Mouse (Mus musculus): ENCODE measurements at regions not wholly inside any gene's neighbourhood (a gene's known extent, or its start where the extent isn't known, plus 50 kb on each side); places are given as distances from the start of the nearest gene placed in this dataset.

GRCm38 (mm10) chr7:40211956-40212355 lies 686.2 kb upstream of the Vstm2b start:
- ATAC-seq = no peak
- H3K4me1 ChIP-seq (ENCODE audit: insufficient read depth) = no peaks in the 10 kb centered on the region
- no peaks in the 10 kb centered on the region for H3K36me3 ChIP-seq (ENCODE audit: insufficient read depth)

GRCm38 (mm10) chr7:40212576-40212975 lies 685.6 kb upstream of the Vstm2b start:
- no peaks in the 10 kb centered on the region for H3K36me3 ChIP-seq (ENCODE audit: insufficient read depth)
- 63% methylated on average over 2 of the region's 2 CpGs for WGBS
- H3K4me3 ChIP-seq (ENCODE audit: low read depth, low read length) = no peak overlapping the region
- H3K27me3 ChIP-seq (ENCODE audit: insufficient read depth, low read length) = no peaks in the 10 kb centered on the region
- H3K4me1 ChIP-seq (ENCODE audit: insufficient read depth) = no peaks in the 10 kb centered on the region
- ATAC-seq = no peak
- no peak for TF ChIP-seq CTCF (IDR thresholded peaks at IDR 0.05; ENCODE audit: low read depth)
- DNase-seq = no peak
- no peak overlapping the region for H3K4me2 ChIP-seq (ENCODE audit: low read depth)
- no peak overlapping the region for H3K27ac ChIP-seq (ENCODE audit: low read depth, low read length)
- H3K9me3 ChIP-seq (ENCODE audit: low read length) = no peaks in the 10 kb centered on the region
- H3K9ac ChIP-seq = no peak overlapping the region

More at GRCm38 (mm10) chr7:40211956-40212355, 686.2 kb upstream of the Vstm2b start:
- H3K9me3 ChIP-seq (ENCODE audit: low read length) = no peaks in the 10 kb centered on the region
- 86% methylated on average over 5 of the region's 5 CpGs for WGBS
- no peak overlapping the region for H3K9ac ChIP-seq
- H3K4me3 ChIP-seq (ENCODE audit: low read depth, low read length) = no peak overlapping the region
- no peak overlapping the region for H3K4me2 ChIP-seq (ENCODE audit: low read depth)
- no peaks in the 10 kb centered on the region for H3K27me3 ChIP-seq (ENCODE audit: insufficient read depth, low read length)
- no peak overlapping the region for H3K27ac ChIP-seq (ENCODE audit: low read depth, low read length)
- TF ChIP-seq CTCF (IDR thresholded peaks at IDR 0.05; ENCODE audit: low read depth) = no peak
- DNase-seq = no peak

- no peaks in the 10 kb centered on the region for H3K36me3 ChIP-seq (ENCODE audit: insufficient read depth)
- no peaks in the 10 kb centered on the region for H3K9me3 ChIP-seq (ENCODE audit: low read length)
- no peak for DNase-seq
- no peak overlapping the region for H3K9ac ChIP-seq
- H3K4me1 ChIP-seq (ENCODE audit: insufficient read depth) = no peaks in the 10 kb centered on the region
- no peaks in the 10 kb centered on the region for H3K27me3 ChIP-seq (ENCODE audit: insufficient read depth, low read length)
- ATAC-seq = no peak
- TF ChIP-seq CTCF (IDR thresholded peaks at IDR 0.05; ENCODE audit: low read depth) = no peak
- WGBS = 68% methylated on average over 2 of the region's 2 CpGs
- H3K4me2 ChIP-seq (ENCODE audit: low read depth) = no peak overlapping the region
- H3K27ac ChIP-seq (ENCODE audit: low read depth, low read length) = no peak overlapping the region
- H3K4me3 ChIP-seq (ENCODE audit: low read depth, low read length) = no peak overlapping the region
Measured at GRCm38 (mm10) chr7:40213646-40214045, 684.5 kb upstream of the Vstm2b start.

GRCm38 (mm10) chr7:40214395-40214794 lies 683.7 kb upstream of the Vstm2b start:
- DNase-seq = no peak
- H3K4me1 ChIP-seq (ENCODE audit: insufficient read depth) = no peaks in the 10 kb centered on the region
- WGBS = 55% methylated on average over 4 of the region's 4 CpGs

GRCm38 (mm10) chr7:40215271-40215670 lies 682.9 kb upstream of the Vstm2b start:
- no peak for DNase-seq
- 84% methylated on average over 2 of the region's 2 CpGs for WGBS
- no peaks in the 10 kb centered on the region for H3K27me3 ChIP-seq (ENCODE audit: insufficient read depth, low read length)
- H3K4me3 ChIP-seq (ENCODE audit: low read depth, low read length) = no peak overlapping the region
- no peak overlapping the region for H3K9ac ChIP-seq
- H3K9me3 ChIP-seq (ENCODE audit: low read length) = no peaks in the 10 kb centered on the region
- H3K36me3 ChIP-seq (ENCODE audit: insufficient read depth) = no peaks in the 10 kb centered on the region
- no peak for ATAC-seq
- no peak for TF ChIP-seq CTCF (IDR thresholded peaks at IDR 0.05; ENCODE audit: low read depth)
- no peaks in the 10 kb centered on the region for H3K4me1 ChIP-seq (ENCODE audit: insufficient read depth)
- no peak overlapping the region for H3K4me2 ChIP-seq (ENCODE audit: low read depth)
- H3K27ac ChIP-seq (ENCODE audit: low read depth, low read length) = no peak overlapping the region

More at GRCm38 (mm10) chr7:40214395-40214794, 683.7 kb upstream of the Vstm2b start:
- no peaks in the 10 kb centered on the region for H3K36me3 ChIP-seq (ENCODE audit: insufficient read depth)
- H3K27ac ChIP-seq (ENCODE audit: low read depth, low read length) = no peak overlapping the region
- no peak overlapping the region for H3K4me3 ChIP-seq (ENCODE audit: low read depth, low read length)
- TF ChIP-seq CTCF (IDR thresholded peaks at IDR 0.05; ENCODE audit: low read depth) = no peak
- no peak overlapping the region for H3K9ac ChIP-seq
- H3K27me3 ChIP-seq (ENCODE audit: insufficient read depth, low read length) = no peaks in the 10 kb centered on the region
- no peaks in the 10 kb centered on the region for H3K9me3 ChIP-seq (ENCODE audit: low read length)
- H3K4me2 ChIP-seq (ENCODE audit: low read depth) = no peak overlapping the region
- ATAC-seq = no peak

- H3K27ac ChIP-seq (ENCODE audit: low read depth, low read length) = no peak overlapping the region
- H3K4me3 ChIP-seq (ENCODE audit: low read depth, low read length) = no peak overlapping the region
- 86% methylated on average over 4 of the region's 4 CpGs for WGBS
- ATAC-seq = no peak
- no peaks in the 10 kb centered on the region for H3K36me3 ChIP-seq (ENCODE audit: insufficient read depth)
- no peaks in the 10 kb centered on the region for H3K27me3 ChIP-seq (ENCODE audit: insufficient read depth, low read length)
- no peak overlapping the region for H3K9ac ChIP-seq
- no peak for DNase-seq
- no peaks in the 10 kb centered on the region for H3K9me3 ChIP-seq (ENCODE audit: low read length)
- no peaks in the 10 kb centered on the region for H3K4me1 ChIP-seq (ENCODE audit: insufficient read depth)
- no peak for TF ChIP-seq CTCF (IDR thresholded peaks at IDR 0.05; ENCODE audit: low read depth)
- no peak overlapping the region for H3K4me2 ChIP-seq (ENCODE audit: low read depth)
Measured at GRCm38 (mm10) chr7:40220549-40220948, 677.6 kb upstream of the Vstm2b start.

GRCm38 (mm10) chr7:40245188-40245587 lies 652.9 kb upstream of the Vstm2b start:
- H3K4me2 ChIP-seq (ENCODE audit: low read depth) = no peak overlapping the region
- 89% methylated on average over 8 of the region's 8 CpGs for WGBS
- H3K27ac ChIP-seq (ENCODE audit: low read depth, low read length) = no peak overlapping the region
- H3K9ac ChIP-seq = no peak overlapping the region
- no peak overlapping the region for H3K4me3 ChIP-seq (ENCODE audit: low read depth, low read length)
- no peak for ATAC-seq
- H3K4me1 ChIP-seq (ENCODE audit: insufficient read depth) = no peaks in the 10 kb centered on the region
- no peaks in the 10 kb centered on the region for H3K9me3 ChIP-seq (ENCODE audit: low read length)
- no peak for DNase-seq
- no peaks in the 10 kb centered on the region for H3K27me3 ChIP-seq (ENCODE audit: insufficient read depth, low read length)
- no peak for TF ChIP-seq CTCF (IDR thresholded peaks at IDR 0.05; ENCODE audit: low read depth)
- H3K36me3 ChIP-seq (ENCODE audit: insufficient read depth) = no peaks in the 10 kb centered on the region

- Histone ChIP-seq H3K4me3 (ENCODE audit: low read depth, low read length) (no peak overlapping the region), H3K4me2 (ENCODE audit: low read depth) (no peak overlapping the region), H3K27me3 (ENCODE audit: insufficient read depth, low read length) (no peaks in the 10 kb centered on the region), H3K9me3 (ENCODE audit: low read length) (no peaks in the 10 kb centered on the region), H3K4me1 (ENCODE audit: insufficient read depth) (no peaks in the 10 kb centered on the region), H3K36me3 (ENCODE audit: insufficient read depth) (no peaks in the 10 kb centered on the region), H3K9ac (no peak overlapping the region), H3K27ac (ENCODE audit: low read depth, low read length) (no peak overlapping the region)
- no peak for DNase-seq
- WGBS = 87% methylated on average over 2 of the region's 2 CpGs
- no peak for ATAC-seq
- no peak for TF ChIP-seq CTCF (IDR thresholded peaks at IDR 0.05; ENCODE audit: low read depth)
Measured at GRCm38 (mm10) chr7:40248521-40248920, 649.6 kb upstream of the Vstm2b start.
